Comparison of ENCODE assay signal across 11 mouse cellular contexts in the genomic region with DNA sequence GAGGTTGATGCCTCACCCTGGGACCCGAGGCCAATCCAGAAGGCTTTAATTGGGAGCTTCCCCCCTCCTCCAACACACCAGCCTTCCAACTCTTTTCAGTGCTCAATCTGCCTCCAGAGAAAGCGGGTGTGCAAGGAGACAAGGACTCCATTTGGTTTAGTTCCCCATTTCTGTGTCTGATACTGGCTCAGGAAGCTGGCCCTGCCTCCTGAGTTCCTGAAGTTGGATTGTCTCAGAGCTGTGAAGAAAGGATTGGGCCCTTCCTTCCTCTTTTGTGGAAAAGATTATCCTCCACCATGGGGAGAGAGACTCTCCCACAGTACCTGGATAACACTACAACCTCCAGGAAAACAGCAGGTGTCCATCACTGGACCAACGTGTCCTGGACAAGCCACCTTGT. TPM values are rescaled to one million over a fixed set of nuclear protein-coding genes. Genes with fewer than 3 reads are reported as not detected.
DNase-seq lines count a peak whose midpoint lies in the region; ATAC-seq lines count a peak whose summit lies in the region.
"Had no signal": no experiment of that assay in that cellular context is flagged by ENCODE, and none has a peak within 500 bp of the region (broad histone marks: within the 10 kb centered on the region; RNA-seq: fewer than 3 reads in every experiment).

No protein-coding gene starts in this region.

- peak overlapping the region; percentile 65; the same call in 1 of the 2 replicates for H3K4me2 ChIP-seq in heart, embryonic 13.5 days
- H3K4me2 ChIP-seq in heart, embryonic 11.5 days = no peak overlapping the region; the same call in 1 of the 2 replicates
- H3K4me2 ChIP-seq in embryonic facial prominence, embryonic 15.5 days (replicated peaks) = peak overlapping the region; percentile 59; the same call in 1 of the 2 replicates
- peak overlapping the region; percentile 65 for H3K4me2 ChIP-seq in hindbrain, embryonic 15.5 days
- peak overlapping the region; percentile 57 for H3K4me2 ChIP-seq in midbrain, embryonic 14.5 days (ENCODE audit: low read length)

- 33% methylated on average over 3 of the region's 3 CpGs for WGBS in heart, embryonic 13.5 days
- WGBS in heart, embryonic 11.5 days (ENCODE audit: insufficient replicate concordance) = 48% methylated on average over 3 of the region's 3 CpGs
- 35% methylated on average over 3 of the region's 3 CpGs for WGBS in embryonic facial prominence, embryonic 15.5 days
- 39% methylated on average over 3 of the region's 3 CpGs for WGBS in hindbrain, embryonic 15.5 days
- WGBS in midbrain, embryonic 14.5 days = 25% methylated on average over 3 of the region's 3 CpGs

- no peak overlapping the region for H3K9ac ChIP-seq in heart, embryonic 13.5 days
- H3K9ac ChIP-seq in heart, embryonic 11.5 days (ENCODE audit: low read depth, low read length) = no peak overlapping the region
- no peak overlapping the region for H3K9ac ChIP-seq in embryonic facial prominence, embryonic 15.5 days
- no peak overlapping the region for H3K9ac ChIP-seq in hindbrain, embryonic 15.5 days
- no peak overlapping the region for H3K9ac ChIP-seq in midbrain, embryonic 14.5 days (replicated peaks; ENCODE audit: low read length)

- no peak for DNase-seq in midbrain, embryonic 14.5 days
- no peak for DNase-seq in left cerebral cortex, postnatal 4 days
- no peak for DNase-seq in adrenal gland, postnatal 36 days
- DNase-seq in ovary, adult 18-20 months (ENCODE audit: low spot score) = no peak

- ATAC-seq in heart, embryonic 13.5 days (ENCODE audit: extremely low read depth, insufficient number of reproducible peaks, low FRiP score, low TSS enrichment) = no peak
- ATAC-seq in heart, embryonic 11.5 days (replicated peaks; ENCODE audit: insufficient number of reproducible peaks, low FRiP score, low TSS enrichment) = no peak
- no peak for ATAC-seq in embryonic facial prominence, embryonic 15.5 days (ENCODE audit: insufficient number of reproducible peaks, low FRiP score, low TSS enrichment, low read depth)
- ATAC-seq in hindbrain, embryonic 15.5 days (ENCODE audit: low FRiP score, low read depth) = no peak
- no peak for ATAC-seq in midbrain, embryonic 14.5 days (ENCODE audit: low FRiP score, low TSS enrichment)

- intact Hi-C loops in left cerebral cortex, postnatal 4 days (cut with DNase I) = no loop called here

- H3K9me3 ChIP-seq in heart, embryonic 13.5 days = no peaks in the 10 kb centered on the region
- H3K9me3 ChIP-seq in heart, embryonic 11.5 days (replicated peaks; ENCODE audit: control insufficient read depth, low read length) = no peaks in the 10 kb centered on the region
- H3K9me3 ChIP-seq in embryonic facial prominence, embryonic 15.5 days (replicated peaks) = no peaks in the 10 kb centered on the region
- no peaks in the 10 kb centered on the region for H3K9me3 ChIP-seq in hindbrain, embryonic 15.5 days
- no peaks in the 10 kb centered on the region for H3K9me3 ChIP-seq in midbrain, embryonic 14.5 days (ENCODE audit: control insufficient read depth, low read length)

- no peak overlapping the region for H3K4me3 ChIP-seq in heart, embryonic 13.5 days
- H3K4me3 ChIP-seq in heart, embryonic 11.5 days (ENCODE audit: low read depth, low read length) = no peak overlapping the region
- no peak overlapping the region for H3K4me3 ChIP-seq in embryonic facial prominence, embryonic 15.5 days (replicated peaks)
- H3K4me3 ChIP-seq in hindbrain, embryonic 15.5 days = no peak overlapping the region
- H3K4me3 ChIP-seq in midbrain, embryonic 14.5 days (replicated peaks; ENCODE audit: low read depth, low read length) = no peak overlapping the region

- H3K4me1 ChIP-seq in heart, embryonic 13.5 days = peaks cover 8% of the 10 kb centered on the region
- H3K4me1 ChIP-seq in heart, embryonic 11.5 days (ENCODE audit: control insufficient read depth, insufficient read depth, low read length) = peaks cover 5% of the 10 kb centered on the region
- peaks cover 9% of the 10 kb centered on the region for H3K4me1 ChIP-seq in embryonic facial prominence, embryonic 15.5 days
- peaks cover 14% of the 10 kb centered on the region for H3K4me1 ChIP-seq in hindbrain, embryonic 15.5 days (replicated peaks)
- H3K4me1 ChIP-seq in midbrain, embryonic 14.5 days (ENCODE audit: control insufficient read depth, insufficient read depth, low read length) = peaks cover 14% of the 10 kb centered on the region

- H3K27ac ChIP-seq in heart, embryonic 13.5 days (replicated peaks) = no peak overlapping the region
- H3K27ac ChIP-seq in heart, embryonic 11.5 days (ENCODE audit: low read depth, low read length) = no peak overlapping the region
- H3K27ac ChIP-seq in embryonic facial prominence, embryonic 15.5 days (replicated peaks) = no peak overlapping the region
- H3K27ac ChIP-seq in hindbrain, embryonic 15.5 days (replicated peaks) = no peak overlapping the region
- no peak overlapping the region for H3K27ac ChIP-seq in midbrain, embryonic 14.5 days (replicated peaks; ENCODE audit: low read depth, low read length)

- H3K36me3 ChIP-seq in heart, embryonic 13.5 days = no peaks in the 10 kb centered on the region
- no peaks in the 10 kb centered on the region for H3K36me3 ChIP-seq in heart, embryonic 11.5 days (ENCODE audit: control insufficient read depth, insufficient read depth, low read length)
- no peaks in the 10 kb centered on the region for H3K36me3 ChIP-seq in embryonic facial prominence, embryonic 15.5 days
- H3K36me3 ChIP-seq in hindbrain, embryonic 15.5 days = no peaks in the 10 kb centered on the region
- no peaks in the 10 kb centered on the region for H3K36me3 ChIP-seq in midbrain, embryonic 14.5 days (ENCODE audit: control insufficient read depth, insufficient read depth, low read length)

- peaks cover 100% of the 10 kb centered on the region for H3K27me3 ChIP-seq in heart, embryonic 13.5 days (replicated peaks)
- H3K27me3 ChIP-seq in heart, embryonic 11.5 days (ENCODE audit: control insufficient read depth, insufficient read depth, low read length) = peaks cover 53% of the 10 kb centered on the region
- H3K27me3 ChIP-seq in embryonic facial prominence, embryonic 15.5 days = peaks cover 50% of the 10 kb centered on the region
- H3K27me3 ChIP-seq in hindbrain, embryonic 15.5 days = peaks cover 7% of the 10 kb centered on the region
- peaks cover 11% of the 10 kb centered on the region; the same call in 1 of the 2 replicates for H3K27me3 ChIP-seq in midbrain, embryonic 14.5 days (ENCODE audit: control insufficient read depth, insufficient read depth, low read length)

RNA-seq across cellular contexts. Expression of a gene that starts 10.7 kb away (rescaled TPM):
- polyA plus RNA-seq in heart, embryonic 13.5 days (2015; fragmentation: Nextera tagmentation; extraction: Ambion mirVana) = 0.25 TPM in 1 of 2 replicates, not detected in the other
- not detected in 2 replicates for polyA plus RNA-seq in heart, embryonic 11.5 days (2014; fragmentation: Nextera tagmentation; extraction: Ambion mirVana)
- 0.35 TPM in 1 of 2 replicates, not detected in the other for polyA plus RNA-seq in embryonic facial prominence, embryonic 15.5 days (2015; fragmentation: Nextera tagmentation; extraction: Ambion mirVana)
- polyA plus RNA-seq in hindbrain, embryonic 15.5 days (2015; fragmentation: Nextera tagmentation; extraction: Ambion mirVana) = 4.0 and 5.1 TPM in 2 replicates
- 2.6 and 3.1 TPM in 2 replicates for polyA plus RNA-seq in midbrain, embryonic 14.5 days (2014; fragmentation: Nextera tagmentation; extraction: Ambion mirVana)
- total RNA-seq in left cerebral cortex, postnatal 4 days (2021) = 1 to 10 TPM; 2.4 to 3.7 TPM
- total RNA-seq in adrenal gland, postnatal 36 days (2021) = 10 to 100 TPM; 16.5 to 56.2 TPM
- total RNA-seq: gastrocnemius, adult 18-20 months; heart, postnatal 4 days; neutrophil, adult 5-6 weeks had no signal

RNA-seq across cellular contexts. Expression of a gene that starts 53.2 kb away (rescaled TPM):
- 5.2 and 5.9 TPM in 2 replicates for polyA plus RNA-seq in heart, embryonic 13.5 days (2015; fragmentation: Nextera tagmentation; extraction: Ambion mirVana)
- 7.1 and 9.8 TPM in 2 replicates for polyA plus RNA-seq in heart, embryonic 11.5 days (2014; fragmentation: Nextera tagmentation; extraction: Ambion mirVana)
- polyA plus RNA-seq in embryonic facial prominence, embryonic 15.5 days (2015; fragmentation: Nextera tagmentation; extraction: Ambion mirVana) = 8.3 and 8.9 TPM in 2 replicates
- polyA plus RNA-seq in hindbrain, embryonic 15.5 days (2015; fragmentation: Nextera tagmentation; extraction: Ambion mirVana) = 2.5 and 3.1 TPM in 2 replicates
- polyA plus RNA-seq in midbrain, embryonic 14.5 days (2014; fragmentation: Nextera tagmentation; extraction: Ambion mirVana) = 1.3 and 2.5 TPM in 2 replicates
- total RNA-seq in left cerebral cortex, postnatal 4 days (2021) = 1 to 10 TPM; 2.3 to 2.7 TPM
- under 1 TPM; 0.49 to 0.50 TPM for total RNA-seq in adrenal gland, postnatal 36 days (2021)
- total RNA-seq: gastrocnemius, adult 18-20 months had no signal
